Mouse (Mus musculus): ENCODE results near the gene Ccm2l. TPM values are rescaled to one million over a fixed set of nuclear protein-coding genes. Genes with fewer than 3 reads are reported as not detected.

The Ccm2l gene
- total and polyA plus RNA-seq, 3 experiments, result not detected

GRCm38 (mm10) chr2:153121821-153122615, 56.3 kb downstream of the Ccm2l start:
- Histone ChIP-seq H3K4me3 (ENCODE audit: control insufficient read depth in 1 of 2, insufficient read depth in 1 of 2, low read depth in 2 of 2, low read length in 2 of 2) (no peak overlapping the region), H3K4me1 (ENCODE audit: control insufficient read depth in 1 of 2, insufficient read depth in 2 of 2, low read length in 2 of 2) (peaks cover 5 to 11% of the 10 kb centered on the region in 2 experiments), H3K36me3 (ENCODE audit: control insufficient read depth in 1 of 2, insufficient read depth in 2 of 2, low read length in 2 of 2) (peaks cover 0 to 7% of the 10 kb centered on the region in 2 experiments; a peak in 2 of 4 replicates), H3K27ac (ENCODE audit: control insufficient read depth, low read depth, low read length) (no peak overlapping the region), H3K9me3 (replicated peaks; ENCODE audit: insufficient read depth, low read length) (no peaks in the 10 kb centered on the region), H3K9ac (ENCODE audit: control insufficient read depth, low read depth, low read length, poor library complexity, severe bottlenecking) (no peak overlapping the region), H3K27me3 (ENCODE audit: control insufficient read depth in 1 of 2, insufficient read depth in 2 of 2, low read length in 2 of 2) (peaks cover 5 to 7% of the 10 kb centered on the region in 2 experiments; a peak in 3 of 4 replicates), H3K79me2 (ENCODE audit: control insufficient read depth, insufficient read depth, low read length, poor library complexity) (no peaks in the 10 kb centered on the region)
- no peak for DNase-seq (ENCODE audit: low read depth, low spot score)
- TF ChIP-seq BHLHE40 (IDR thresholded peaks at IDR 0.05; ENCODE audit: borderline replicate concordance, low read depth, low read length), result no peak
- TF ChIP-seq MXI1 (IDR thresholded peaks at IDR 0.05; ENCODE audit: low read depth, low read length), result no peak
- no peak for TF ChIP-seq MAZ (IDR thresholded peaks at IDR 0.05; ENCODE audit: low read depth, low read length)
- no peak for TF ChIP-seq RCOR1 (IDR thresholded peaks at IDR 0.05; ENCODE audit: low read depth, low read length)
- TF ChIP-seq POLR2A (IDR thresholded peaks at IDR 0.05; ENCODE audit: control insufficient read depth in 1 of 2, insufficient read depth in 1 of 2, low read depth in 1 of 2, low read length in 2 of 2, poor library complexity in 1 of 2), result no peak
- no peak for TF ChIP-seq EP300 (IDR thresholded peaks at IDR 0.05; ENCODE audit: low read depth in 1 of 2, low read length in 2 of 2)
- TF ChIP-seq ETS1 (IDR thresholded peaks at IDR 0.05; ENCODE audit: low read depth, low read length), result no peak
- no peak for TF ChIP-seq HCFC1 (IDR thresholded peaks at IDR 0.05; ENCODE audit: low read depth, low read length)
- TF ChIP-seq CHD2 (IDR thresholded peaks at IDR 0.05; ENCODE audit: low read length), result no peak
- TF ChIP-seq NELFE (IDR thresholded peaks at IDR 0.05; ENCODE audit: low read depth, low read length), result no peak
- no peak for TF ChIP-seq GABPA (IDR thresholded peaks at IDR 0.05; ENCODE audit: low read depth, low read length)
- no peak for TF ChIP-seq TAL1 (IDR thresholded peaks at IDR 0.05; ENCODE audit: low read length)
- TF ChIP-seq ZNF384 (IDR thresholded peaks at IDR 0.05; ENCODE audit: low read depth, low read length), result no peak
- TF ChIP-seq MAFK (IDR thresholded peaks at IDR 0.05; ENCODE audit: borderline replicate concordance, low read depth, low read length), result no peak
- no peak for TF ChIP-seq MYC (IDR thresholded peaks at IDR 0.05; ENCODE audit: low read depth, low read length)
- TF ChIP-seq SIN3A (IDR thresholded peaks at IDR 0.05; ENCODE audit: low read length), result no peak
- no peak for TF ChIP-seq RAD21 (IDR thresholded peaks at IDR 0.05; ENCODE audit: low read depth, low read length)
- no peak for TF ChIP-seq KAT2A (conservative IDR thresholded peaks at IDR 0.05; ENCODE audit: low read depth, low read length)
- no peak for TF ChIP-seq USF1 (IDR thresholded peaks at IDR 0.05; ENCODE audit: low read depth, low read length)

GRCm38 (mm10) chr2:153122701-153123100, 56.9 kb downstream of the Ccm2l start:
- no peak for DNase-seq (ENCODE audit: low read depth, low spot score)
- Histone ChIP-seq H3K36me3 (ENCODE audit: control insufficient read depth in 1 of 2, insufficient read depth in 2 of 2, low read length in 2 of 2) (peaks cover 0 to 7% of the 10 kb centered on the region in 2 experiments; a peak in 2 of 4 replicates), H3K4me1 (ENCODE audit: control insufficient read depth in 1 of 2, insufficient read depth in 2 of 2, low read length in 2 of 2) (peaks cover 5 to 10% of the 10 kb centered on the region in 2 experiments), H3K27ac (ENCODE audit: control insufficient read depth, low read depth, low read length) (no peak overlapping the region), H3K79me2 (ENCODE audit: control insufficient read depth, insufficient read depth, low read length, poor library complexity) (no peaks in the 10 kb centered on the region), H3K9ac (ENCODE audit: control insufficient read depth, low read depth, low read length, poor library complexity, severe bottlenecking) (no peak overlapping the region), H3K27me3 (ENCODE audit: control insufficient read depth in 1 of 2, insufficient read depth in 2 of 2, low read length in 2 of 2) (peaks cover 10% of the 10 kb centered on the region in 2 experiments), H3K4me3 (ENCODE audit: control insufficient read depth in 1 of 2, insufficient read depth in 1 of 2, low read depth in 2 of 2, low read length in 2 of 2) (no peak overlapping the region), H3K9me3 (replicated peaks; ENCODE audit: insufficient read depth, low read length) (no peaks in the 10 kb centered on the region)
- TF ChIP-seq BHLHE40 (IDR thresholded peaks at IDR 0.05; ENCODE audit: borderline replicate concordance, low read depth, low read length), result no peak
- TF ChIP-seq TCF12 (IDR thresholded peaks at IDR 0.05; ENCODE audit: low read depth, low read length), result no peak
- TF ChIP-seq KAT2A (conservative IDR thresholded peaks at IDR 0.05; ENCODE audit: low read depth, low read length), result no peak
- TF ChIP-seq TBP (IDR thresholded peaks at IDR 0.05; ENCODE audit: low read depth, low read length), result no peak
